Mouse (Mus musculus): ENCODE results near the gene Gm6588. TPM values are rescaled to one million over a fixed set of nuclear protein-coding genes. Genes with fewer than 3 reads are reported as not detected.
"Not testable (repeated sequence)": the region's sequence is repeated elsewhere in the genome, so short reads cannot be mapped to it uniquely, and the experiment has no call there.

The Gm6588 gene
- 0.06 and 0.12 TPM in 2 replicates for polyA plus RNA-seq (2016; fragmentation: Nextera tagmentation; extraction: Ambion mirVana)

- no peak for DNase-seq (ENCODE audit: low spot score)
- peaks cover 32% of the 10 kb centered on the region for H3K27me3 ChIP-seq (ENCODE audit: low read depth, poor library complexity, severe bottlenecking)
Observed at GRCm38 (mm10) chr5:112448747-112449440, at the start of gene Gm6588. TSS of gene Gm6588 (plus strand) at chr5:112449426.

DNA sequence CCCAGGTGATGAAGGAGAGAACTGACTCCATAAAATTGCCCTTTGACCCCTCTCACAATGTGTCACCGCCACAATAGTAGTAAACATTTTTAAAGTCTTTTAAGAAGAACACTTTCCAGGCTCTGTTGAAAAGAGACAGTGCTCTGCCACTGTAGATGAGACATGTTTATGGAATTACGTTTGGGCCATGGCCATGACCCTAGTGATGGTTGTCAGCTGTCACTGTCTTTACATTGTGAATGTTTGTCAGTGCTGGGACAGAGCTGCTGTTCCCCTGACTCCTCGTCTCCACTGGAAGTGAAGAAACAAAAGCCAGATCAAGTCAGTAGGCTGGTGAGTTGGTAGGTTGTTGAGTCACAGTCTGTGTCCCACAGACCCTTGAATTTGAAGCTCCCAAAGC, 46.8 kb upstream of the Gm6588 start:
- peaks cover 7% of the 10 kb centered on the region for H3K4me1 ChIP-seq
- no peak overlapping the region for H3K27ac ChIP-seq (replicated peaks)
- H3K4me3 ChIP-seq, result no peak overlapping the region
- H3K9me3 ChIP-seq (replicated peaks), result no peaks in the 10 kb centered on the region
- no peaks in the 10 kb centered on the region for H3K36me3 ChIP-seq
- H3K27me3 ChIP-seq (ENCODE audit: low read depth, poor library complexity, severe bottlenecking), result no peaks in the 10 kb centered on the region
- no peak for DNase-seq (ENCODE audit: low spot score)
- 73% methylated on average over 3 of the region's 3 CpGs for WGBS

More at GRCm38 (mm10) chr5:112448747-112449440, at the start of gene Gm6588:
- Histone ChIP-seq H3K9me3 (replicated peaks) (no peaks in the 10 kb centered on the region), H3K36me3 (no peaks in the 10 kb centered on the region), H3K27ac (replicated peaks) (no peak within 1 kb of the TSS), H3K4me3 (no peak within 1 kb of the TSS), H3K4me1 (peaks cover 9% of the 10 kb centered on the region)
- 72% methylated on average over 18 of the region's 18 CpGs for WGBS

- no peak overlapping the region for H3K4me3 ChIP-seq
- H3K4me1 ChIP-seq, result peaks cover 20% of the 10 kb centered on the region
- H3K27me3 ChIP-seq (ENCODE audit: low read depth, poor library complexity, severe bottlenecking), result 0 out of 2 replicates have a peak, but pooled peaks cover 8% of the 10 kb centered on the region
- no peak overlapping the region for H3K27ac ChIP-seq (replicated peaks)
- 80% methylated on average over 3 of the region's 3 CpGs for WGBS
- no peaks in the 10 kb centered on the region for H3K9me3 ChIP-seq (replicated peaks)
- no peaks in the 10 kb centered on the region for H3K36me3 ChIP-seq
- DNase-seq (ENCODE audit: low spot score), result no peak
Observed at GRCm38 (mm10) chr5:112406017-112406416, 43.2 kb upstream of the Gm6588 start.

GRCm38 (mm10) chr5:112409274-112409673, 40.0 kb upstream of the Gm6588 start:
- 75% methylated on average over 5 of the region's 5 CpGs for WGBS
- Histone ChIP-seq H3K4me1 (peaks cover 35% of the 10 kb centered on the region), H3K36me3 (no peaks in the 10 kb centered on the region), H3K9me3 (replicated peaks) (no peaks in the 10 kb centered on the region; the same call in 1 of the 2 replicates), H3K4me3 (no peak overlapping the region), H3K27ac (replicated peaks) (no peak overlapping the region), H3K27me3 (ENCODE audit: low read depth, poor library complexity, severe bottlenecking) (peaks cover 17% of the 10 kb centered on the region; the same call in 1 of the 2 replicates)
- no peak for DNase-seq (ENCODE audit: low spot score)

DNA sequence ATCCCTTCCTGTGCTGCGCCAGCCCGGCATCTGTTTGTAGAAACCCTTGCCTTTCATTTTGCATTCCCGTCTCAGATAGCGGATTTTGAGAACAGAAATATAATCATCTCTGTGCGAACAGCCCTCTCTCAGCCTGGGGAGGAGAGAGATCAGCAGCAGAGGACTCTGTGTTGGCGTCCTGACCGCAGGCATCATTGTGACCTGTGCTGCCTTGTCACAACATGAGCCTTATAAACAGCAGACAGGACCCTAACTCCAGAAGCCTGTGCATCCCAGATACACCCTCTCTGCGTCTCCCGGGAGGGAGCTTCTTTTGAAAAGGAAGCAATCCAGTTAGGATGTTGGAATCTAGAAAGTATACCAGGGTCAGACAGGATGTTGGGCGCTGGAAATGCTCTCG, 38.2 kb upstream of the Gm6588 start:
- Histone ChIP-seq H3K4me1 (peaks cover 47% of the 10 kb centered on the region), H3K9me3 (replicated peaks) (no peaks in the 10 kb centered on the region; the same call in 1 of the 2 replicates), H3K4me3 (peak overlapping the region; percentile 35), H3K27ac (replicated peaks) (peak overlapping the region; percentile 77), H3K27me3 (ENCODE audit: low read depth, poor library complexity, severe bottlenecking) (peaks cover 17% of the 10 kb centered on the region; the same call in 1 of the 2 replicates), H3K36me3 (no peaks in the 10 kb centered on the region)
- WGBS, result 41% methylated on average over 11 of the region's 11 CpGs
- no peak for DNase-seq (ENCODE audit: low spot score)

- WGBS, result 19% methylated on average over 19 of the region's 19 CpGs
- Histone ChIP-seq H3K4me1 (peaks cover 54% of the 10 kb centered on the region), H3K27me3 (ENCODE audit: low read depth, poor library complexity, severe bottlenecking) (peaks cover 17% of the 10 kb centered on the region; the same call in 1 of the 2 replicates), H3K27ac (replicated peaks) (peak overlapping the region; percentile 77), H3K9me3 (replicated peaks) (no peaks in the 10 kb centered on the region; the same call in 1 of the 2 replicates), H3K36me3 (no peaks in the 10 kb centered on the region), H3K4me3 (peak overlapping the region; percentile 35)
- peak; percentile 72 for DNase-seq (ENCODE audit: low spot score)
Observed at GRCm38 (mm10) chr5:112411514-112412335, 37.5 kb upstream of the Gm6588 start.

DNA sequence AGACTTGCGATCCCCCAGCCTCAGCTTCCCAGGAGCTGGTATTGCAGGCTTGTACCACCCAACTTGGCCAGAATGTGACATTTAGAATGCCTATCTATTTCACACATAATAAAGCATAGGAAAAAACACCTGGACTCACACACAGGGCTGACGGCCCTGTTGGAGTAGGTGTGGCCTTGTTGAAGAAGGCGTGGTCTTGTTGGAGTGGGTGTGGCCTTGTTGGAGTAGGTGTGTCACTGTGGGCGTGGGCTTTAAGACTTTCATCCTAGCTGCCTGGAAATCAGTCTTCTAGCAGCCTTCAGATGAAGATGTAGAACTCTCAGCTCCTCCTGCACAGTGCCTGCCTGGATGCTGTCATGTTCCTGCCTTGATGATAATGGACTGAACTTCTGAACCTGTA, 36.4 kb upstream of the Gm6588 start:
- not testable (repeated sequence) for H3K9me3 ChIP-seq (replicated peaks); H3K4me3 ChIP-seq; DNase-seq (ENCODE audit: low spot score); H3K27ac ChIP-seq (replicated peaks); H3K36me3 ChIP-seq
- Histone ChIP-seq H3K4me1 (peaks cover 57% of the 10 kb centered on the region), H3K27me3 (ENCODE audit: low read depth, poor library complexity, severe bottlenecking) (peaks cover 17% of the 10 kb centered on the region; the same call in 1 of the 2 replicates)
- WGBS, result 85% methylated on average over 4 of the region's 4 CpGs

- Histone ChIP-seq H3K4me1 (peaks cover 56% of the 10 kb centered on the region), H3K27ac (replicated peaks) (peak overlapping the region; percentile 69), H3K27me3 (ENCODE audit: low read depth, poor library complexity, severe bottlenecking) (peaks cover 34% of the 10 kb centered on the region), H3K4me3 (peak overlapping the region; percentile 9; the same call in 1 of the 2 replicates), H3K36me3 (no peaks in the 10 kb centered on the region), H3K9me3 (replicated peaks) (no peaks in the 10 kb centered on the region; the same call in 1 of the 2 replicates)
- peak; percentile 78 for DNase-seq (ENCODE audit: low spot score)
- 33% methylated on average over 5 of the region's 5 CpGs for WGBS
Observed at GRCm38 (mm10) chr5:112416673-112417072, 32.6 kb upstream of the Gm6588 start.

GRCm38 (mm10) chr5:112418023-112418422, 31.2 kb upstream of the Gm6588 start:
- Histone ChIP-seq H3K9me3 (replicated peaks) (no peaks in the 10 kb centered on the region; the same call in 1 of the 2 replicates), H3K27me3 (ENCODE audit: low read depth, poor library complexity, severe bottlenecking) (peaks cover 26% of the 10 kb centered on the region), H3K4me3 (no peak overlapping the region), H3K27ac (replicated peaks) (no peak overlapping the region), H3K4me1 (peaks cover 48% of the 10 kb centered on the region), H3K36me3 (no peaks in the 10 kb centered on the region)
- DNase-seq (ENCODE audit: low spot score), result no peak
- WGBS, result 58% methylated on average over 4 of the region's 4 CpGs

- H3K4me1 ChIP-seq, result peaks cover 58% of the 10 kb centered on the region
- no peaks in the 10 kb centered on the region for H3K36me3 ChIP-seq
- 31% methylated on average over 12 of the region's 12 CpGs for WGBS
- H3K4me3 ChIP-seq, result peak overlapping the region; percentile 18; the same call in 1 of the 2 replicates
- no peak overlapping the region for H3K27ac ChIP-seq (replicated peaks)
- DNase-seq (ENCODE audit: low spot score), result peak; percentile 43
- peaks cover 40% of the 10 kb centered on the region for H3K27me3 ChIP-seq (ENCODE audit: low read depth, poor library complexity, severe bottlenecking)
- H3K9me3 ChIP-seq (replicated peaks), result no peaks in the 10 kb centered on the region
Observed at GRCm38 (mm10) chr5:112419535-112419934, 29.7 kb upstream of the Gm6588 start.

- Histone ChIP-seq H3K9me3 (replicated peaks) (no peaks in the 10 kb centered on the region), H3K36me3 (no peaks in the 10 kb centered on the region), H3K27me3 (ENCODE audit: low read depth, poor library complexity, severe bottlenecking) (peaks cover 77% of the 10 kb centered on the region), H3K4me1 (peaks cover 46% of the 10 kb centered on the region), H3K27ac (replicated peaks) (no peak overlapping the region), H3K4me3 (no peak overlapping the region)
- 90% methylated on average over 7 of the region's 7 CpGs for WGBS
- DNase-seq (ENCODE audit: low spot score), result no peak
Observed at GRCm38 (mm10) chr5:112426635-112427034, 22.6 kb upstream of the Gm6588 start.

GRCm38 (mm10) chr5:112427283-112427682, 21.9 kb upstream of the Gm6588 start:
- Histone ChIP-seq H3K4me1 (peaks cover 53% of the 10 kb centered on the region), H3K9me3 (replicated peaks) (no peaks in the 10 kb centered on the region), H3K4me3 (no peak overlapping the region), H3K27me3 (ENCODE audit: low read depth, poor library complexity, severe bottlenecking) (peaks cover 82% of the 10 kb centered on the region), H3K36me3 (no peaks in the 10 kb centered on the region), H3K27ac (replicated peaks) (no peak overlapping the region)
- peak; percentile 75 for DNase-seq (ENCODE audit: low spot score)
- WGBS, result 46% methylated on average over 2 of the region's 2 CpGs

Measured in midbrain, embryonic 10.5 days (tissue).